Mouse (Mus musculus): Measurements from ENCODE around the gene Nemp2.
A peak's percentile ranks its signal among the peaks of the same experiment; 100 is the strongest.
"Not testable (repeated sequence)": the region's sequence is repeated elsewhere in the genome, so short reads cannot be mapped to it uniquely, and the experiment has no call there.

The Nemp2 gene

GRCm38 (mm10) chr1:52655153-52655552, 24.6 kb downstream of the Nemp2 start:
- peak; percentile 74 for DNase-seq (ENCODE audit: low read depth)

GRCm38 (mm10) chr1:52658160-52658559, 27.7 kb downstream of the Nemp2 start:
- DNase-seq (ENCODE audit: low read depth), result no peak

GRCm38 (mm10) chr1:52660278-52660677, 29.8 kb downstream of the Nemp2 start:
- DNase-seq (ENCODE audit: low read depth), result no peak

GRCm38 (mm10) chr1:52660765-52661164, 30.3 kb downstream of the Nemp2 start:
- no peak for DNase-seq (ENCODE audit: low read depth)

- no peak for DNase-seq (ENCODE audit: low read depth)
Observed at GRCm38 (mm10) chr1:52663228-52663627, 32.7 kb downstream of the Nemp2 start.

GRCm38 (mm10) chr1:52668743-52669323, 38.3 kb downstream of the Nemp2 start:
- DNase-seq (ENCODE audit: low read depth), result no peak

- no peak for DNase-seq (ENCODE audit: low read depth)
Observed at GRCm38 (mm10) chr1:52669931-52670330, 39.4 kb downstream of the Nemp2 start.

GRCm38 (mm10) chr1:52675561-52676551, 45.4 kb downstream of the Nemp2 start:
- peak; percentile 77 for DNase-seq (ENCODE audit: low read depth)

- DNase-seq (ENCODE audit: low read depth), result peak; percentile 80
Observed at GRCm38 (mm10) chr1:52676621-52677020, 46.1 kb downstream of the Nemp2 start.

- DNase-seq (ENCODE audit: low read depth), result no peak
Observed at GRCm38 (mm10) chr1:52683550-52683949, 53.0 kb downstream of the Nemp2 start.

- DNase-seq (ENCODE audit: low read depth), result no peak
Observed at GRCm38 (mm10) chr1:52687636-52688035, 57.1 kb downstream of the Nemp2 start.

- DNase-seq (ENCODE audit: low read depth), result not testable (repeated sequence)
Observed at GRCm38 (mm10) chr1:52694456-52694855, 64.0 kb downstream of the Nemp2 start.

Data from 416B (cell line).